Mouse (Mus musculus): ENCODE data around the gene Krt32. TPM values are rescaled to one million over a fixed set of nuclear protein-coding genes. Genes with fewer than 3 reads are reported as not detected.

Gene Krt32
- polyA plus RNA-seq (2014; fragmentation: Nextera tagmentation; extraction: Ambion mirVana): not detected in 2 replicates

GRCm38 (mm10) chr11:100087861-100088260, at the start of gene Krt32:
Krt32 (minus strand) TSS chr11:100088226.
- WGBS: 93% methylated on average over 10 of the region's 10 CpGs
- Histone ChIP-seq H3K27me3 (ENCODE audit: control insufficient read depth, insufficient read depth, low read length) (no peaks in the 10 kb centered on the region), H3K4me2 (replicated peaks; ENCODE audit: low read depth, low read length) (no peak within 1 kb of the TSS), H3K4me3 (ENCODE audit: low read length) (no peak within 1 kb of the TSS), H3K36me3 (ENCODE audit: control insufficient read depth, insufficient read depth, low read length) (no peaks in the 10 kb centered on the region), H3K27ac (ENCODE audit: low read depth, low read length) (no peak within 1 kb of the TSS), H3K9ac (ENCODE audit: low read depth, low read length) (no peak within 1 kb of the TSS), H3K9me3 (ENCODE audit: control insufficient read depth, low read length) (no peaks in the 10 kb centered on the region), H3K4me1 (ENCODE audit: control insufficient read depth, insufficient read depth, low read length) (no peaks in the 10 kb centered on the region)
- ATAC-seq (ENCODE audit: low FRiP score, low TSS enrichment): no peak

GRCm38 (mm10) chr11:100137693-100138092, 49.7 kb upstream of the Krt32 start:
- H3K4me1 ChIP-seq (ENCODE audit: control insufficient read depth, insufficient read depth, low read length): peaks cover 12% of the 10 kb centered on the region; the same call in 1 of the 2 replicates

DNA sequence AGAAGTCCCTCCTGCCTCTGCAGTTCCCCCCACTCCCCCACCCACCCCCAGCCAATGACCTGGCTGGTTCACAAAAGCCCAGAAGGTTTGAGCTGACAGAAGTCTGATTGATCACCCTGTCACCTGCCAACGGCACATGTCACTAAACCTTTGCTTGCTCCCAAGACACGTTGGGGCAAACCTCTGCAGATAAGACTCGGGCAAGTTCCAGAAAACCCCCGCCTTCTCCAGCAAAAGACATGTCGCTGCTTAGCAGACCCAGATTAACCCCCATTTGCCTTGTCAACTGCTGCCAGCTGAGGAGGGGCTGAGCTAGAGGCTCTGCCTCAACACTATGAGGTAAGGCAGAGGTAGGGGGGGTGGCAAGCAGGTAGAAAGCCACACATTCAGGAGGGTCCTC, 48.5 kb upstream of the Krt32 start:
- ATAC-seq (ENCODE audit: low FRiP score, low TSS enrichment): no peak
- Histone ChIP-seq H3K27me3 (ENCODE audit: control insufficient read depth, insufficient read depth, low read length) (no peaks in the 10 kb centered on the region), H3K9me3 (ENCODE audit: control insufficient read depth, low read length) (no peaks in the 10 kb centered on the region), H3K4me3 (ENCODE audit: low read length) (no peak overlapping the region), H3K4me1 (ENCODE audit: control insufficient read depth, insufficient read depth, low read length) (peaks cover 12% of the 10 kb centered on the region; the same call in 1 of the 2 replicates), H3K9ac (ENCODE audit: low read depth, low read length) (no peak overlapping the region), H3K4me2 (replicated peaks; ENCODE audit: low read depth, low read length) (no peak overlapping the region), H3K36me3 (ENCODE audit: control insufficient read depth, insufficient read depth, low read length) (no peaks in the 10 kb centered on the region), H3K27ac (ENCODE audit: low read depth, low read length) (no peak overlapping the region)
- WGBS: 10% methylated on average over 5 of the region's 5 CpGs

More at GRCm38 (mm10) chr11:100137693-100138092, 49.7 kb upstream of the Krt32 start:
- no peaks in the 10 kb centered on the region for H3K27me3 ChIP-seq (ENCODE audit: control insufficient read depth, insufficient read depth, low read length)
- H3K9me3 ChIP-seq (ENCODE audit: control insufficient read depth, low read length): no peaks in the 10 kb centered on the region
- no peak overlapping the region for H3K4me2 ChIP-seq (replicated peaks; ENCODE audit: low read depth, low read length)
- peak; percentile 56 for ATAC-seq (ENCODE audit: low FRiP score, low TSS enrichment)
- H3K27ac ChIP-seq (ENCODE audit: low read depth, low read length): no peak overlapping the region
- no peak overlapping the region for H3K9ac ChIP-seq (ENCODE audit: low read depth, low read length)
- no peaks in the 10 kb centered on the region for H3K36me3 ChIP-seq (ENCODE audit: control insufficient read depth, insufficient read depth, low read length)
- H3K4me3 ChIP-seq (ENCODE audit: low read length): no peak overlapping the region
- 8% methylated on average over 5 of the region's 5 CpGs for WGBS

DNA sequence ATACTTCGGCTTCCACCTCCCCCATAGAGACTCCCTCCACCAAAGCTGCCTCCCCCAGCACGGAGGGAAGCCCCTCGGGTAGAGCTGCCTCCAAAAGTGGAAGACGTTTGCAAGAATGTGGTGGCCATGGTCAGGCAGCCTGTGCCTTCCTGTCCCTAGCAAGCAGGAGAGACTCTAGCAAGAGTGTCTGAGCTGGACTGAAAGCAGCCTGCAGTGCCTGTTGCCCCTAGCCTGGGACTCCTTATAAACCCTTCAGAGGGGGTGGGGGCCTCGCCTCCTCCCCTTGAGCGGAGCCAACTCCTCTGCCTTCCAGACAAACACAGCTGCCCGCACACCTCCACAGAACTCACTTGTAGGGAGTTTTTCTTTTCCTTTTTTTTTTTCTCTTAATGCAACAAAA, 47.7 kb upstream of the Krt32 start, which contains the start of gene Krt15:
Gene Krt15 (minus strand): TSS at position 198 of the 400 bp plus-strand sequence.
- Histone ChIP-seq H3K4me3 (ENCODE audit: low read length) (no peak within 1 kb of the TSS), H3K9me3 (ENCODE audit: control insufficient read depth, low read length) (no peaks in the 10 kb centered on the region), H3K4me2 (replicated peaks; ENCODE audit: low read depth, low read length) (no peak within 1 kb of the TSS), H3K36me3 (ENCODE audit: control insufficient read depth, insufficient read depth, low read length) (no peaks in the 10 kb centered on the region), H3K4me1 (ENCODE audit: control insufficient read depth, insufficient read depth, low read length) (peaks cover 12% of the 10 kb centered on the region; the same call in 1 of the 2 replicates), H3K27me3 (ENCODE audit: control insufficient read depth, insufficient read depth, low read length) (no peaks in the 10 kb centered on the region), H3K9ac (ENCODE audit: low read depth, low read length) (no peak within 1 kb of the TSS), H3K27ac (ENCODE audit: low read depth, low read length) (no peak within 1 kb of the TSS)
- ATAC-seq (ENCODE audit: low FRiP score, low TSS enrichment): no peak
- 37% methylated on average over 7 of the region's 7 CpGs for WGBS

GRCm38 (mm10) chr11:100124901-100125300, 36.9 kb upstream of the Krt32 start:
- H3K9ac ChIP-seq (ENCODE audit: low read depth, low read length): no peak overlapping the region
- H3K4me3 ChIP-seq (ENCODE audit: low read length): no peak overlapping the region
- 78% methylated on average over 7 of the region's 7 CpGs for WGBS
- H3K27ac ChIP-seq (ENCODE audit: low read depth, low read length): no peak overlapping the region
- H3K27me3 ChIP-seq (ENCODE audit: control insufficient read depth, insufficient read depth, low read length): no peaks in the 10 kb centered on the region
- no peaks in the 10 kb centered on the region for H3K4me1 ChIP-seq (ENCODE audit: control insufficient read depth, insufficient read depth, low read length)
- no peaks in the 10 kb centered on the region for H3K9me3 ChIP-seq (ENCODE audit: control insufficient read depth, low read length)
- H3K4me2 ChIP-seq (replicated peaks; ENCODE audit: low read depth, low read length): no peak overlapping the region
- no peak for ATAC-seq (ENCODE audit: low FRiP score, low TSS enrichment)
- H3K36me3 ChIP-seq (ENCODE audit: control insufficient read depth, insufficient read depth, low read length): no peaks in the 10 kb centered on the region

DNA sequence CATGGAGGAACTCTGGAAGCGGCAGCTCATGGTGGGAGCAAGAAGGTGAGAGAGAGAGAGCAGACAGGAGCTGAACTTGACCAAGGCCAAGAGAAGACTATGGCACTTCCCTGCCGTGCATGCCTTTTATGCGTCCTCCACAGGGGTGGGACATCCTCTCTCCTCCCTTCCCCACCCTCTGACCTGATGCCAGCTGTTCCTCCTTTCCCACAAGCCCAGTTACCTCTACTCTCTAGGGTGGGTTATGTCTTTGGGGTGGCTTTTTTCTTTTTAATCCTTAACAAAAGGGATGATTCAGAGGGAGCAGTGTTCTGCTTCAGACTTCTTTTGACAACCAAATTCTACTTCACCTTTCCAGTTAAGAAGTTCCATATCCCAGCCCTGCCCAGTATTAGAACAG, 33.4 kb upstream of the Krt32 start, which contains the start of gene Krt13:
Gene Krt13 (minus strand): TSS at position 101 of the 400 bp plus-strand sequence.
- Histone ChIP-seq H3K4me3 (ENCODE audit: low read length) (no peak within 1 kb of the TSS), H3K9ac (ENCODE audit: low read depth, low read length) (no peak within 1 kb of the TSS), H3K9me3 (ENCODE audit: control insufficient read depth, low read length) (no peaks in the 10 kb centered on the region), H3K4me1 (ENCODE audit: control insufficient read depth, insufficient read depth, low read length) (no peaks in the 10 kb centered on the region), H3K4me2 (replicated peaks; ENCODE audit: low read depth, low read length) (no peak within 1 kb of the TSS), H3K27ac (ENCODE audit: low read depth, low read length) (no peak within 1 kb of the TSS), H3K27me3 (ENCODE audit: control insufficient read depth, insufficient read depth, low read length) (no peaks in the 10 kb centered on the region), H3K36me3 (ENCODE audit: control insufficient read depth, insufficient read depth, low read length) (no peaks in the 10 kb centered on the region)
- 55% methylated on average over 3 of the region's 3 CpGs for WGBS
- no peak for ATAC-seq (ENCODE audit: low FRiP score, low TSS enrichment)

GRCm38 (mm10) chr11:100120331-100120730, 32.3 kb upstream of the Krt32 start:
- 65% methylated on average over 5 of the region's 5 CpGs for WGBS
- no peak overlapping the region for H3K4me3 ChIP-seq (ENCODE audit: low read length)
- H3K4me2 ChIP-seq (replicated peaks; ENCODE audit: low read depth, low read length): no peak overlapping the region
- no peaks in the 10 kb centered on the region for H3K9me3 ChIP-seq (ENCODE audit: control insufficient read depth, low read length)
- H3K27me3 ChIP-seq (ENCODE audit: control insufficient read depth, insufficient read depth, low read length): no peaks in the 10 kb centered on the region
- H3K27ac ChIP-seq (ENCODE audit: low read depth, low read length): no peak overlapping the region
- no peaks in the 10 kb centered on the region for H3K36me3 ChIP-seq (ENCODE audit: control insufficient read depth, insufficient read depth, low read length)
- H3K9ac ChIP-seq (ENCODE audit: low read depth, low read length): no peak overlapping the region
- H3K4me1 ChIP-seq (ENCODE audit: control insufficient read depth, insufficient read depth, low read length): no peaks in the 10 kb centered on the region
- no peak for ATAC-seq (ENCODE audit: low FRiP score, low TSS enrichment)

DNA sequence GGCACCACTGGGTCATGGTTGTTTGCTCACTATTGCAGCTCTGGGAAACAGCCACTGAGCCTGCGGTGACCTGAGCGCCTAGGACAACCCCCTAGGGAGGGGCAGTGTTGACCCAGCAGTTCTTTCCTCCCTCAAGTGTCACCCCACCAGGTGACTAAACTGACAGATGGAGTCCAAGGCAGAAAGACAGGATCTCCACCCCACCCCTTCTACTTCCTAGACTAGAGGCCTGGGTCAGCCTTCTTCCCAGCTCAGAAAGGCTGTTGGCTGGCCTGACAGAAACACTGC, 25.7 kb upstream of the Krt32 start:
- Histone ChIP-seq H3K4me2 (replicated peaks; ENCODE audit: low read depth, low read length) (no peak overlapping the region), H3K36me3 (ENCODE audit: control insufficient read depth, insufficient read depth, low read length) (no peaks in the 10 kb centered on the region), H3K4me3 (ENCODE audit: low read length) (no peak overlapping the region), H3K9me3 (ENCODE audit: control insufficient read depth, low read length) (no peaks in the 10 kb centered on the region), H3K4me1 (ENCODE audit: control insufficient read depth, insufficient read depth, low read length) (no peaks in the 10 kb centered on the region), H3K27me3 (ENCODE audit: control insufficient read depth, insufficient read depth, low read length) (no peaks in the 10 kb centered on the region), H3K27ac (ENCODE audit: low read depth, low read length) (no peak overlapping the region), H3K9ac (ENCODE audit: low read depth, low read length) (no peak overlapping the region)
- WGBS: 58% methylated on average over 2 of the region's 2 CpGs
- 0 out of 2 replicates have a peak, but pooled peaks have one; percentile 46 for ATAC-seq (ENCODE audit: low FRiP score, low TSS enrichment)

DNA sequence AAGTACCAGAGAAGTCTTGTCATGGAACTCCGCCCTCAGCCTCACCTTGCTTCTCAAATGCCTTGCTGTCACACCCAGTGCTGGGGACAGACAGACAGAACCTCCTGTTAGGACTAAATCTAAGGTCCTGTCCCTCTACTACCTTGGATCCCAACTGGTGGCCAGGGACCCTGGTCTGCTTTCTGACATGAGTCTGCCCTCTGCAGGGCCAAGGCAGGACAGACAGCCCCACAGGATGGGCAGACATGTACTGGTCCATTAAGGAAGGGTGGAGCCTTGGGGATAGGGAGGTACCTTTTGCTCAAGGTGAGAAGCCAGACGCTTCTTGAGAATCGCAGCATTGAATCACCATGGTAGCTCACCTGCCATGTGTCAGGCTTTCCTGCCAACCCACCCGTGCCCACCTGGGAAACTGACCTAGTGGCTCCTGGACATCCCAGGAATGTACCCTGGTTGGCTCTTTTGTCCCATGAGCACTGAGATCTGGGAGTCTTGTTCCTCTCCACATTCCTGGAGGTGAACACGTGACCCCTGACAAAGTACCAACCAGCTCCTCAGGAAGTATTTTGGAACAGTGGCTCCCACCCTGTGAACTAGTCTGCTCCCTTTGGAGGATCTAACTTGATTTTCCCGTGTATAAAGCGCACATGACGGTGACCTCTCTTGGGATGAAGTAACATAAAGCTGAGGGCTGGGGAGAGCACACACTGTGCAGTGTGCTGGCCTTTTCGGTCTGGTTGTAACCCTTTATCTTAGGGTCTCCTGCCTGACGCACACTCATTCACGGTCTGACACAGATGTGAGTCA, 25.1 kb upstream of the Krt32 start:
- Histone ChIP-seq H3K27me3 (ENCODE audit: control insufficient read depth, insufficient read depth, low read length) (no peaks in the 10 kb centered on the region), H3K4me3 (ENCODE audit: low read length) (no peak overlapping the region), H3K9ac (ENCODE audit: low read depth, low read length) (no peak overlapping the region), H3K4me1 (ENCODE audit: control insufficient read depth, insufficient read depth, low read length) (no peaks in the 10 kb centered on the region), H3K36me3 (ENCODE audit: control insufficient read depth, insufficient read depth, low read length) (no peaks in the 10 kb centered on the region), H3K27ac (ENCODE audit: low read depth, low read length) (no peak overlapping the region), H3K9me3 (ENCODE audit: control insufficient read depth, low read length) (no peaks in the 10 kb centered on the region), H3K4me2 (replicated peaks; ENCODE audit: low read depth, low read length) (no peak overlapping the region)
- no peak for ATAC-seq (ENCODE audit: low FRiP score, low TSS enrichment)
- WGBS: 71% methylated on average over 11 of the region's 11 CpGs

Measured in kidney, embryonic 14.5 days (tissue).